Mouse (Mus musculus) thymus, adult 2 months (tissue): Measurements from ENCODE around the gene Fkbpl. TPM values are rescaled to one million over a fixed set of nuclear protein-coding genes. Genes with fewer than 3 reads are reported as not detected.

Experiments used
- DNase-seq: peaks from one replicate; pipeline ENCODE4 v3.0.0; 2021
- H3K27ac ChIP-seq: fragments of 200-500 bp; 2 replicates; pipeline ENCODE4 v1.5.1; 2012; ENCODE audit warnings: low read length, control low read depth; ENCODE audit not compliant: control insufficient read depth, insufficient read depth
- H3K27me3 ChIP-seq: fragments of 200-500 bp; 2 replicates; pipeline ENCODE4 v1.6.1; 2012; ENCODE audit warnings: mild to moderate bottlenecking, low read length, moderate library complexity, mixed read lengths; ENCODE audit not compliant: control insufficient read depth, insufficient read depth
- H3K36me3 ChIP-seq: fragments of 200-500 bp; 2 replicates; pipeline ENCODE4 v1.6.1; 2012; ENCODE audit warnings: mild to moderate bottlenecking, low read length, moderate library complexity; ENCODE audit not compliant: control insufficient read depth, insufficient read depth
- H3K4me1 ChIP-seq: fragments of 200-500 bp; replicated peaks from 2 replicates; pipeline ENCODE4 v1.6.1; 2012; ENCODE audit warnings: low read length; ENCODE audit not compliant: control insufficient read depth, insufficient read depth
- H3K4me3 ChIP-seq: fragments of 200-500 bp; 2 replicates; pipeline ENCODE4 v1.5.1; 2012; ENCODE audit warnings: mild to moderate bottlenecking, low read length, control low read depth, moderate library complexity; ENCODE audit not compliant: control insufficient read depth, insufficient read depth
- CTCF ChIP-seq: fragments of 200-500 bp; IDR thresholded peaks from 2 replicates; pipeline ENCODE4 v1.5.1; 2012; ENCODE audit warnings: mild to moderate bottlenecking, control low read depth, low read length, moderate library complexity, borderline replicate concordance; ENCODE audit not compliant: control insufficient read depth, poor library complexity, insufficient read depth; ENCODE audit errors: extremely low read depth
- POLR2A ChIP-seq: fragments of 200-500 bp; IDR thresholded peaks from 2 replicates; pipeline ENCODE4 v1.6.1; 2012; ENCODE audit warnings: mild to moderate bottlenecking, low read length, control low read depth, moderate library complexity; ENCODE audit not compliant: control insufficient read depth, poor library complexity, insufficient read depth; ENCODE audit errors: extremely low read depth
- WGBS: fragments of 180-500 bp; shearing (Covaris S2); methylation state at CpG from one replicate; pipeline ENCODE4 v1.1.7; 2018; 5-methylcytosine and 5-hydroxymethylcytosine counted together
- polyA plus RNA-seq: library from polyadenylated mRNA; depleted of rRNA; stranded (reverse); fragments of >200 nt; gene quantifications from 2 replicates; pipeline ENCODE4 v1.2.3, GENCODE M21; 2012; rRNA removed

Gene Fkbpl
- polyA plus RNA-seq, 1 experiment, result 3.4 TPM

DNA sequence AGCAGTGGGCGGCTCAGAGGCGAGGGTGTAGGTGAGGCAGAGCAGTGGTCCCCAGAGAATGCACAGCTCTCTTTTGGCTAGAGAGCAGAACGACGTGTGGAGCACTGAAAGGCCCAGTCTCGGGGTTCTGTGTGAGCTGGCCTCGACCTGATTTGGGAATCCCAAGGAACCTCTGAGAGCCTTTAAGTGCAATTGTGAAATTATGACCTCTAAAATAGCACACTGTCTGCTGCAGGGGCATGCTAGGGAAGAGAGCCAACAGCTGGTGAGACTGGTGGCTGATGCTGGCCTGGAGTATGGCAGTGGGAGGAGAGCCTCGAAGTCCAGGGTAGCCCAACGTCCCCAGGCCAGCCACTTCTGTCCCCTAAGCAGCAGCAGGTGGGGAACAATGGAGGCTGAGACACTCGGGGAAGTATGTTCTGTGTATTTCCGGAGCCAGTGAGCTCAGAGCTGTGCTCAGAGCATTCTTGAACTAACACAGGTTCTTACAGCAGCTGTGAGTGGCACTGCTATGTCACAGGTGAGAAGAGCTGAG, 39.2 kb downstream of the Fkbpl start:
- DNase-seq, result no peak
- H3K36me3 ChIP-seq, result no peaks in the 10 kb centered on the region
- H3K4me3 ChIP-seq, result no peak overlapping the region
- H3K27me3 ChIP-seq, result peaks cover 4% of the 10 kb centered on the region; the same call in 1 of the 2 replicates
- TF ChIP-seq POLR2A, result no peak
- TF ChIP-seq CTCF, result no peak
- 68% methylated on average over 10 of the region's 10 CpGs for WGBS
- H3K27ac ChIP-seq, result no peak overlapping the region
- no peaks in the 10 kb centered on the region for H3K4me1 ChIP-seq

DNA sequence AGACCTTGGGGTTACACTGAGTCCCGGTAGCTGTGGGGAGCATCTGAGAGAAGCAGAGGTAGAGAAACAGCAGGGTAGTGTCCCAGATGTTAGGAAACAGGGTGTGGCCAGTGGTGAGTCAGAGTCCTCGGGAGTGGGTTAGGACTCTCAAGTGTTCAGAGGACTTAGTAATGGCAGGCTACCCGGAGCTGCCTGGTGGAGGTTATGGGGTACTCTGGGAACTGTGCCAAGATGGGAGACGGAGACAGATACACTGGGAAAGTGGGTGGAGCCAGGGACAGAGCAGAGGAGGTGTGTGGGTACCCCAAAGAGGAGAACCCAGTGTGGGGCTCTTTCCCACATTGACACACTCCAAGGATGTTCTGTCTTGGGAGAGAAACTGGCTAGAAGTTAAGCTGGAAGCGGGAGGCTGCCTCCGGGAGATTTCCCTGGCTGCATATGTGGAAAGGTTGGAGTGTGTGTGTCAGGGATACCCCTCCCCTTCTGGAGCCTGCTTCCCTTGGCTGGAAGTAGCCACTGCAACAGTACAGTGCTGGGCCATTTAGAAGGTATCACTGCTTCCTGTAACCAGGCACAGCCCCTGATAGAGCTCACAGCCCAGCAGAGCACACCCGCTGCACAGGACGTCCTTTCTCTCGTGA, 39.8 kb downstream of the Fkbpl start:
- no peak for DNase-seq
- H3K27ac ChIP-seq, result no peak overlapping the region

DNA sequence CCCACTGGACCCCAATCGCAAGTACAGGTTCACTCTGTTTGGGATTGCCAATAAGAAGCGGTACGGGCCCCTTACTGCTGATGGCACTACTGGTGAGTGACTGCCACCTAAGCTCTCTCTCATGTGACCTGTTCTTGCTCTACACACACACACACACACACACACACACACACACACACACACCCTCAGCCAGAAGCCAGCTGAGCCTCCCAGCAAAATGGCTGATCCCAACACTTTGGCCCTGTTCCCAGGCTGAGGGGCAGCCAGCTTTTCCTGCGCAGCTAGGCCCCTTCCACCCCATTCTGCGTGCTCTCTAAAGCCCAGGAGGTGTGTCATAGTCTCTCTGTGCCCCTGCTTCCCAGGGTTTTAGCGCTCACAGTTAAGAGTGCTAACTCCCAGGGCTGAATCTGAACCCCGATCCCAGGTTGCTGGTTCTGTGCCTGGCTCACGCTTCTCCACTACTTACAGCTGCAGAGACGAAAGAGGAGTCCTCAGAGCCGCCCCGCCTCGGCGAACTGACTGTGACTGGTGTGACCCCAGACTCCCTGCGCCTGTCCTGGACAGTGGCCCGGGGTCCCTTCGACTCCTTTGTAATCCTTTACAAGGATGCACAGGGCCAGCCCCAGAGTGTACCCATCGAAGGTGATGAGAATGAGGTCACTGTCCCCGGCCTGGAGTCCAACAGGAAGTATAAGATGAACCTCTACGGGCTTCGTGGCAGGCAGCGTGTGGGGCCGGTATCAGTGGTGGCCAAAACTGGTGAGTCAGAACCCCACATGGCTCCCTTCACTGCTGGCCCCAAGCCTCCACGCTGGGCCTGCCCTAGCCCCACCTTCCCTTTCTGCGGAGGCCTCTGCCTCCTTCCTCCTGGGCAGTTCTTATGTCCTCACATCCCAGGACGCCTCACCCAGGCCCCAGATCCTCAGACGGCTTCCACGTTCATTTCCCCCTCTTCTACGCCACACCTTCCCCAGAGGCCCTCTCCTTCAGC, 40.9 kb downstream of the Fkbpl start:
- WGBS, result 68% methylated on average over 28 of the region's 28 CpGs
- peaks cover 4% of the 10 kb centered on the region; the same call in 1 of the 2 replicates for H3K27me3 ChIP-seq
- no peak for DNase-seq
- TF ChIP-seq POLR2A, result no peak
- no peak for TF ChIP-seq CTCF
- no peaks in the 10 kb centered on the region for H3K4me1 ChIP-seq
- no peak overlapping the region for H3K27ac ChIP-seq
- H3K36me3 ChIP-seq, result no peaks in the 10 kb centered on the region
- no peak overlapping the region for H3K4me3 ChIP-seq

More for the DNA sequence above, 39.8 kb downstream of the Fkbpl start:
- Histone ChIP-seq H3K27me3 (peaks cover 4% of the 10 kb centered on the region; the same call in 1 of the 2 replicates), H3K4me1 (no peaks in the 10 kb centered on the region), H3K4me3 (no peak overlapping the region), H3K36me3 (no peaks in the 10 kb centered on the region)
- TF ChIP-seq POLR2A, result no peak
- no peak for TF ChIP-seq CTCF
- 79% methylated on average over 9 of the region's 9 CpGs for WGBS

DNA sequence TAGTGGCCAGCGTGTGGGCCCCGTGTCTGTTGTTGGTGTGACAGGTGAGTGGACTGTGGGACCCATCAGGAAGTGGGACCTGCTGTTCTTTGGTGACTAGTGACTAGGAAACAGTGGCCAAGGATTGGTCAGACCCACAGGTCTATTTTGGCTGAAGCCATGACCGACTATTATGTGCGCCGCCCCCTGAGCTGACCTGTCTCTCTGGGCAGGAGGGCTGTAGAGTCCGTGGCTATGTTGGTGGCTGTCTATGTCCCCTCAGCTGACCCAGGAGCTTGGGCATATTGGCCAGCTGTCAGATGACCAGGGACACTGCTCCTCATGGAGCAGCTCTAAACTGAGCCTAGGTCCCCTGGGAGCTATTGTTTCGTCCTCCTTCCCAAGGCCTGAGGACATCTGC, 44.3 kb downstream of the Fkbpl start:
- 93% methylated on average over 7 of the region's 7 CpGs for WGBS
- H3K4me3 ChIP-seq, result no peak overlapping the region
- no peak for DNase-seq

GRCm38 (mm10) chr17:34690458-34690857, 45.9 kb downstream of the Fkbpl start:
- H3K36me3 ChIP-seq, result no peaks in the 10 kb centered on the region
- TF ChIP-seq POLR2A (no peak), CTCF (no peak)
- H3K4me1 ChIP-seq, result no peaks in the 10 kb centered on the region; the same call in 1 of the 2 replicates
- H3K27me3 ChIP-seq, result no peaks in the 10 kb centered on the region; the same call in 1 of the 2 replicates
- no peak overlapping the region for H3K4me3 ChIP-seq
- 85% methylated on average over 4 of the region's 4 CpGs for WGBS
- no peak overlapping the region for H3K27ac ChIP-seq
- DNase-seq, result no peak

More for the DNA sequence above, 44.3 kb downstream of the Fkbpl start:
- no peaks in the 10 kb centered on the region; the same call in 1 of the 2 replicates for H3K4me1 ChIP-seq
- no peaks in the 10 kb centered on the region for H3K36me3 ChIP-seq
- no peaks in the 10 kb centered on the region; the same call in 1 of the 2 replicates for H3K27me3 ChIP-seq
- no peak for TF ChIP-seq CTCF
- TF ChIP-seq POLR2A, result no peak
- no peak overlapping the region for H3K27ac ChIP-seq

- TF ChIP-seq CTCF, result no peak
- TF ChIP-seq POLR2A, result no peak
- Histone ChIP-seq H3K4me1 (no peaks in the 10 kb centered on the region; the same call in 1 of the 2 replicates), H3K27ac (no peak overlapping the region), H3K4me3 (no peak overlapping the region), H3K27me3 (no peaks in the 10 kb centered on the region; the same call in 1 of the 2 replicates), H3K36me3 (no peaks in the 10 kb centered on the region)
- DNase-seq, result no peak
- WGBS, result 84% methylated on average over 7 of the region's 7 CpGs
These were observed 48.3 kb downstream of the Fkbpl start for GRCm38 (mm10) chr17:34692906-34693305.

Other genes with a start within 250 kb of the Fkbpl start
- gene BC051142, start 245.9 kb upstream of the Fkbpl start, polyA plus RNA-seq, result 1.2 and 1.4 TPM in 2 replicates
- 0.63 and 1.2 TPM in 2 replicates for gene Btnl4, start 167.4 kb upstream of the Fkbpl start, polyA plus RNA-seq
- gene Btnl6, start 127.4 kb upstream of the Fkbpl start, polyA plus RNA-seq, result 0.53 and 0.68 TPM in 2 replicates
- gene Notch4, start 80.5 kb upstream of the Fkbpl start, polyA plus RNA-seq, result 6.1 and 8.6 TPM in 2 replicates
- 208 and 222 TPM in 2 replicates for gene Gpsm3, start 55.0 kb upstream of the Fkbpl start, polyA plus RNA-seq
- gene Pbx2, start 53.5 kb upstream of the Fkbpl start, polyA plus RNA-seq, result 144 and 146 TPM in 2 replicates
- 13.4 and 18.8 TPM in 2 replicates for gene Ager, start 46.9 kb upstream of the Fkbpl start, polyA plus RNA-seq
- gene Rnf5, start 41.1 kb upstream of the Fkbpl start, polyA plus RNA-seq, result 140 and 175 TPM in 2 replicates
- 316 and 350 TPM in 2 replicates for gene Agpat1, start 40.5 kb upstream of the Fkbpl start, polyA plus RNA-seq
- 13.0 and 16.0 TPM in 2 replicates for gene Egfl8, start 28.8 kb upstream of the Fkbpl start, polyA plus RNA-seq
- gene Ppt2, start 16.3 kb upstream of the Fkbpl start, polyA plus RNA-seq, result 116 and 120 TPM in 2 replicates
- gene Prrt1, start 15.2 kb upstream of the Fkbpl start, polyA plus RNA-seq, result 361 and 385 TPM in 2 replicates
- gene Atf6b, start 2.4 kb downstream of the Fkbpl start, polyA plus RNA-seq, result 160 and 169 TPM in 2 replicates
- 4.5 and 5.7 TPM in 2 replicates for gene Tnxb, start 25.8 kb downstream of the Fkbpl start, polyA plus RNA-seq
- gene C4b, start 99.1 kb downstream of the Fkbpl start, polyA plus RNA-seq, result 11.8 and 15.2 TPM in 2 replicates
- 0.09 and 0.16 TPM in 2 replicates for gene Cyp21a1, start 159.8 kb downstream of the Fkbpl start, polyA plus RNA-seq
- 62.2 and 80.8 TPM in 2 replicates for gene Stk19, start 192.2 kb downstream of the Fkbpl start, polyA plus RNA-seq
- gene Dxo, start 192.3 kb downstream of the Fkbpl start, polyA plus RNA-seq, result 95.7 and 115 TPM in 2 replicates
- 209 TPM in 2 replicates for gene Skiv2l, start 205.4 kb downstream of the Fkbpl start, polyA plus RNA-seq
- gene Nelfe, start 205.6 kb downstream of the Fkbpl start, polyA plus RNA-seq, result 26.1 and 33.4 TPM in 2 replicates
- 12.3 and 14.9 TPM in 2 replicates for gene Cfb, start 217.8 kb downstream of the Fkbpl start, polyA plus RNA-seq
- 15.0 and 16.3 TPM in 2 replicates for gene Zbtb12, start 234.7 kb downstream of the Fkbpl start, polyA plus RNA-seq
- 0.03 TPM in 1 of 2 replicates, not detected in the other for gene Gm20547, start 237.3 kb downstream of the Fkbpl start, polyA plus RNA-seq